Mouse (Mus musculus): Measurements from ENCODE around the gene Rnf2.
"Not testable (repeated sequence)": the region's sequence is repeated elsewhere in the genome, so short reads cannot be mapped to it uniquely, and the experiment has no call there.

Rnf2 gene

DNA sequence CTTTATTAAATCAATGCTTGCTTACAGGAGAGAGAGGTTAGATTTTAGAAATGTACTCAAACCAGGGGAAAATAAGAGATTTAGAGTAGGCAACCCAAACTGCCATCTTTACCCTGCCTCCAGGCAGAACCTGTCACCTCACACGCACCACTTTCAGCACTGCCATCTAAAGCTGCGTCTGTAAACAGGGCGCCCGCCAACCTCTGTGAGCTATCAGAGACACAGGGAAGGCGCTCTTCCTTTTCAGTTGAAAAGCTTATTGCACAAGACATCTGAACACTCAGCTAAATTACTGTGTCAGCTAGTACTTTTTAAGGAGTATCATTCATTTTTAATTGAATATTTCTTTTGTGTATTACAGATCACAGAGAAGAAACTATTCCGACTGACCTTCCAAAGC is 10.9 kb downstream of the Rnf2 start:
- DNase-seq (ENCODE audit: low read depth in 1 of 2, low spot score in 2 of 2): no peak

DNA sequence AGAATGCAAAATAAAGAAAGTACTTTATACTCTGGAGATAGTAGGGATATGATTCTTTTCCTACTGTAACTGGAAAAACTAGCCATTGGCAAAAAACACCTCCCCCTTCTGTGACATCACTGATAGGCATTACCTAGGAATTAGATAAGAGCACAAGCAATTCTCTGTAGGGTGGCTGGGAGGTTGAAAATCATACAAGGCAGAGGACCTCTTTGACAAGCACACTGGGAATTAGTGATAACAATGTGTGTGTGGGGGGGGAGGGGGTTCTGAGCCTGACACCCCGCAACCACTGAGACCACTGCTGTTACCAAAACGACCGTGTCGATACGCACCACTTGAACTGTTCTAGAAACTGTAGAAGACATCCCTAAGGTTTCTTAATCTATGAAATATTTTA is 16.0 kb downstream of the Rnf2 start:
- no peak for DNase-seq (ENCODE audit: low read depth in 1 of 2, low spot score in 2 of 2)

DNA sequence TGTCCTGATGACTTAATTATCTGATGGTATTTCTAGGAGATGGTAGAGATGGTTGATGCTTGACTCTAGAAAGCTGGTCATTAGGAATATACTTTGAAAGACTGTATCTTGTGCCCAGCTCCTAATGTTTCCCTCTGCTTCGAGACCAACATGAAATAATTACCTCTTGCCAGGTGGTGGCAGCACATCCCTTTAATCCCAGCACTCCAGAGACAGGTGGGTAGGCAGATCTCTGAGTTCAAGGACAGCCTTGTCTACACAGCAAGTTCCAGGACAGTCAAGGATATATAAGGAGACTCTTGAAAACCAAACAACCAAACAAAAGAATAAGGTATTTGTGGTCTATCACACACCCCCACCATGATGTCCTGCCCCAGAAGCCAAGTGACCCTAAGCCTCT is 17.2 kb downstream of the Rnf2 start:
- DNase-seq (ENCODE audit: low read depth in 1 of 2, low spot score in 2 of 2): no peak

DNA sequence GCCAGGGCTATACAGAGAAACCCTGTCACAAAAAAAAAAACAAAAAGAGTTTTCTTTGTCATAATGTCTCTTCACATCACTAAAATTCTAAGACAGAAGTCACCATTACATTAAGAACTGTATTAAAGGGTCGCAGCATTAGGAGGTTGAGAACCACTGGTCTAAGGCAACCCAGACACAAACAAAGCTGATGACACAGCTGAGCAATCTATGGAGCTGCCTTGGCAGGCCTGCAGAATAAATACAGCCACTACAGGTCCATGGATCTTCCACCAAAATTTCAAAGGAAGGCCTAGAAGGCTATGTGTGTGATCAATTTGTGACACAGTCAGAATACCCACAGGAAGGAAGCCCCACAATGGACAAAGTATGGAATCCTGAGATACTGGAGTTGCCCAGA is 18.3 kb downstream of the Rnf2 start:
- no peak for DNase-seq (ENCODE audit: low read depth in 1 of 2, low spot score in 2 of 2)

DNA sequence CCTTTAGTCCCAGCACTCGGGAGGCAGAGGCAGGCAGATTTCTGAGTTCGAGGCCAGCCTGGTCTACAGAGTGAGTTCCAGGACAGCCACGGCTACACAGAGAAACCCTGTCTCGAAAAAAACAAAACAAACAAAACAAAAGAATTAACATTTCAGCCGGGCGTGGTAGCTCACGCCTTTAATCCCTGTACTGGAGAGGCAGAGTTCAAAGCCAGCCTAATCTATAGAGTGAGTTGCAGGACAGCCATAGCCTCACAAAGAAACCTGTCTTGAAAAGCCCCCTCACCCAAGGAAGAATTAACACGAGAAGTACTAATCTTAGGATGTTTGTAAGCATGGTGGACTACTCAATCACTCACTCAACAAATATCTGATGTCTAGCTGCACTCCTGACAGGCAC is 28.4 kb downstream of the Rnf2 start:
- DNase-seq (ENCODE audit: low read depth in 1 of 2, low spot score in 2 of 2): not testable (repeated sequence)

DNA sequence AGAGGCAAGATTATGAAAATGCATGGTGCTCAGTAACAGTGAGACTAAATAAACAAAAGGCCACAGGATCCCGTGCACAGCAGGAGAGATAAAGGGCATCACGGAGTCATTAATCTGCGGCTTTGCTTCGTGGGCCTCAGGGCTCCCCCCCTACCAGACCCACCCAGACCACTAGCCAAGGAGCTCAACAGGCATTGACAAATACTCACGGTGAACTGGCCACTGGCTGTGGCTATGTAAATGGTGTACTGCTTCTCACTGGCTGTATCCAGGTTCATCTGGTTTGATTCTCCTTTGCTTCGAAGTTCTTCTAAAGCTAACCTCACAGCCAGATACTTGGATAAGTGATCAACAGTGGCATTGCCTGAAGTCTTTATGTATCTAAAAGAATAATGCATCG is 29.3 kb downstream of the Rnf2 start:
- no peak for DNase-seq (ENCODE audit: low read depth in 1 of 2, low spot score in 2 of 2)

DNA sequence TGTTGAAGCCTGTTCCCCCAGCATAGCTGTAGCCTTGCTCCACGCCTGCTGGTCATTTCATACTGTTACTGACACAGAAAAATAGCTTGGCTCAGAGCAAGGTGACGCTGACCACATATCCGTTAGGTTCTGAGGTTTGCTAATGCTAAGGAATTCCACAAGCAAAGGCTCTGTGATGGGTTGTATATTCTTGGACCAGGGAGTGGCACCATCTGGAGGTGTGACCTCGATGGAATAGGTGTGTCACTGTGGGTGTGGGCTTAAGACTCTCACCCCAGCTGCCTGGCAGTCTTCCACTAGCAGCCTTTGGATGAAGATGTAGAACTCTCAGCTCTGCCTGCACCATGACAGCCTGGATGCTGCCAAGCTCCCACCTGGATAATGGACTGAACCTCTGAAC is 34.2 kb downstream of the Rnf2 start:
- DNase-seq (ENCODE audit: low read depth in 1 of 2, low spot score in 2 of 2): no peak

DNA sequence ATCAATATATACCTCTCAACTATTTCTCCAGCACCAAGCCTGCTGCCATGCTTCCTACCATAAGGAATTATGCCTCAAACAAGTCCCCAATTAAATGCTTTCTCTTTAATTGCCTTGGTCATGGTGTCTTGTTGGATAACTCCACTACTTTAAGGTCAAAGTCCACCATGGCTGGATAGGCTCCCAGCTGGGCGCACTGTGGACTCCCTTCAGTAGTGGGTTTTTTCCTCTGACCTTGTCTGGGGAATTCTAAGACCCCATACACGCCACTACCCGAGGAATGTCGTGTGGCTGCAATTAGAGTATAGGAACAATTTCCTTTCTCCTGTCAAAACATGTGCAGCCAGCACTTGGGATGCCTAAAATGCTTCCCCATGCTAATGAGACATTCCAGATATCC is 35.8 kb downstream of the Rnf2 start:
- DNase-seq (ENCODE audit: low read depth in 1 of 2, low spot score in 2 of 2): no peak

DNA sequence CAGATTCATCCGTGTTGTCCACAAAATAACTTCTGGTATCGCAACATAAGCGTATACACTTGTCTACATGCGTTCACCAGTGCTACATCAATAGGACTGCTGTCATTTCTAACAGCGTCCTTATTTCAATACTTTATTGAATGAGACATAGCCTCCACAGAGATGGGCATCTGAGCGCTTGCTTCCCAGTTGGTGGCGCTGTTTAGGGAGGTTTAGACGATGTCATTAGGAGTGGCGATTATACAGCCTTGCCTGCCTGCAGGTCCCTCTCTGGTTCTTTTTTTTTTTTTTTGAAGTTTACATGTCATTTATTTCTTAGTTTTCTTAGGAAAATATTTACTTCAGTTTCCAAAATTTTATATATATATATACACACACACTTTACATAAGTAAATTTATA is 39.5 kb downstream of the Rnf2 start:
- DNase-seq (ENCODE audit: low read depth in 1 of 2, low spot score in 2 of 2): no peak

DNA sequence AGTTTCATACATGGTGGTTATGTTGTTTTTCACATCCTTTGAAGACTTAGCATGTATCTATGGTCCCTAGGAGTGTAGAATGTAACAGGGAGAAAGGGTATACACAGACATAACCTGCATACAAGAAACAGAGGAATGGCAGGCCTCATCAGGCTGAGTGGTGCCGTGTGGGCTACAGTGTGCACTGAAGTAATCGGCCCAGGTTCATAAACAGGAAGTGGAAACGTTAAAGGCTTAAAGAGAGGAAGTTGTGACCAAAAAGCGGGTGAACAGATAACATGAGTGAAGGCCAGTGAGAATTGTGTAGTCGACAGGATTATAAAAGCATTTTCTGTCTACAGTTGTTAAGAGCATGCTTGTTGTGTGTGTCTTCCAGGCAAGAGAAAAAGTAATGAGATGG is 43.7 kb downstream of the Rnf2 start:
- DNase-seq (ENCODE audit: low read depth in 1 of 2, low spot score in 2 of 2): no peak

DNA sequence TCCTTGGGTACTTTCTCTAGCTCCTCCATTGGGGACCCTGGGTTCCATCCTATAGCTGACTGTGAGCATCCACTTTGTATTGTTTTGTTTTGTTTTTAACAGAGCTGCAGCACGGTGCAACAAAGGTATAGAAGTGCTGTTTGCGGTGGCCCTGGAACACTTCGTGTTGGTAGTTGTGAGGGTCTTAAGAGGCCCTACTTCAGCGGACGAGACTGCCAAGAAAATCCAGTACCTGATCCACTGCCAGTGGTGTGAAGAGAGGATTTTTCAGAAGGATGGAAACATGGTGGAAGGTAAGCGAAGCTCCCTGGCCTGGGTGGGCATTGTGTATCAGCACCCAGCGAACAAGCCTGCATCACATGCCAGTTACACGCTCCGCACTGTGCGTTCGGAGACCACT is 48.8 kb downstream of the Rnf2 start:
- DNase-seq (ENCODE audit: low read depth in 1 of 2, low spot score in 2 of 2): no peak

DNA sequence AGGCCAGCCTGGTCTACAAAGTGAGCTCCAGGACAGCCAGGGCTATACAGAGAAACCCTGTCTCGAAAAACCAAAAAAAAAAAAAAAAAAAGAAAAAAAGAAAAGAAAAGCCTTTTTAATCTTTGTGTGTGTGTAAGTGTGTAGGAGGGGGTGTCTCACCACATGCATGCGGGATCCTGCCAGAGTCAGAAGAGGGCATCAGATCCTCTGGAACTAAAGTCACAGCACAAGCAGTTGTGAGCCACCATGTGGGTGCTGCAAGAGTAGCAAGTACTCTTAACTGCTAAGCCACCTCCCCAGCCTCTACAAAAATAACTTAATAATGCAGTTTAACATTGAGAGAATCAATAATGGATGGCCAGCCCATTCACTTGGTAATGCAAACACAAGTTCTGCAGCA is 49.9 kb downstream of the Rnf2 start:
- no peak for DNase-seq (ENCODE audit: low read depth in 1 of 2, low spot score in 2 of 2)

DNA sequence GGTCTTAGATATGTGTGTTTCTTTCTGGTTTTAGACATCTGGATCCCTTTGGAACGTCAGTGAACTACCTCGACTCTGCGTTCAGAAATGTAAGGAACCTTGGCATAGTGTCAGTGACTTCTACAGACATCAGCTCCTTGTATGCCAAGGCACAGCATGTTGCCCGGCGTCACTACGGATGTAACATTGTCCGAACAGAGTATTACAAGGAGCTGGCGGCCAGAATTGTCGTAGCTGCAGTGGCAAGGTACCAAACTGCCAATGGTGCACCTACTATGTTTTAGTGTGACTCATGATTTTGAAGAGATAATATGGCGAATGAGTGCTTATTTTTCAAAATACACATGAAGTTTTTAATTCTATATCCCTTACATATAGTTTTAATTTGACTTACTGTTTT is 50.9 kb downstream of the Rnf2 start:
- DNase-seq (ENCODE audit: low read depth in 1 of 2, low spot score in 2 of 2): no peak

DNA sequence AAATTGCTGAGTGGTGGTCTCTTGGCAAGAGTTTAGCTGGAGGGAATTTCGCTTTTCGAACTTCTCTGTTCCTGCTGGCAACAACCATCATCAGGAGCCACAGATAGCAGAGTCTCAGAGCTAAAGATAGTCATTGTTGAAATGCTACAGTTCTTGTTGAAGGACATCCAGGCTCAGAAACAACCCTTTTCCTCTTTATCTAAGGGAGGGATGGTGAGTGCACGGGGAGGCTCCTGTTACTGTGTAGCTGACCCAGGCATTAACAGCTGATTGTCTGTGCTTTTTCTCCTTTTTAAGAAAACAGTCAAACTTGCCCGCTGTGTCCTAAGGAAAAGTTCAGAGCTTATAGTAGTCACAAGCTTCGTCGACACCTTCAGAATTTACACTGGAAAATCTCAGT is 65.3 kb downstream of the Rnf2 start:
- DNase-seq (ENCODE audit: low read depth in 1 of 2, low spot score in 2 of 2): no peak

DNA sequence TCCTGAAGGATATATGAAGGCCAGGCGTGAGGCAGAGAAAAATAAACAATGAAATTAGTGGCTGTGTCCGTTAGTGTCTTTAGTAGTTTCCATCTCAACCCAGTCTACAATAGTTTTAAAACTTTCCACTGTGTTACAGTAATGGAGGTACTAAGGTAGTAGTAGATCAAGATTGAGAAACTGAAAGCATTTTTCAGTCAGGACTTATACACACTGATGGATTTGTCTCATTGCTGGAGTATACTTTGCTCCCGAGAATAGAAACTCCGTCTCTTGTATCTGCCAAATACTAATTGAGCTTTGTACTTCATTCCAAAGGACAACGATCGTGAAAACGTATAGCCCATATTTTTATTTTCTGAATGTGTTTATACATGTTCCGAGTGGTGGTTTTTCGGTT is 71.4 kb downstream of the Rnf2 start:
- DNase-seq (ENCODE audit: low read depth in 1 of 2, low spot score in 2 of 2): no peak

DNA sequence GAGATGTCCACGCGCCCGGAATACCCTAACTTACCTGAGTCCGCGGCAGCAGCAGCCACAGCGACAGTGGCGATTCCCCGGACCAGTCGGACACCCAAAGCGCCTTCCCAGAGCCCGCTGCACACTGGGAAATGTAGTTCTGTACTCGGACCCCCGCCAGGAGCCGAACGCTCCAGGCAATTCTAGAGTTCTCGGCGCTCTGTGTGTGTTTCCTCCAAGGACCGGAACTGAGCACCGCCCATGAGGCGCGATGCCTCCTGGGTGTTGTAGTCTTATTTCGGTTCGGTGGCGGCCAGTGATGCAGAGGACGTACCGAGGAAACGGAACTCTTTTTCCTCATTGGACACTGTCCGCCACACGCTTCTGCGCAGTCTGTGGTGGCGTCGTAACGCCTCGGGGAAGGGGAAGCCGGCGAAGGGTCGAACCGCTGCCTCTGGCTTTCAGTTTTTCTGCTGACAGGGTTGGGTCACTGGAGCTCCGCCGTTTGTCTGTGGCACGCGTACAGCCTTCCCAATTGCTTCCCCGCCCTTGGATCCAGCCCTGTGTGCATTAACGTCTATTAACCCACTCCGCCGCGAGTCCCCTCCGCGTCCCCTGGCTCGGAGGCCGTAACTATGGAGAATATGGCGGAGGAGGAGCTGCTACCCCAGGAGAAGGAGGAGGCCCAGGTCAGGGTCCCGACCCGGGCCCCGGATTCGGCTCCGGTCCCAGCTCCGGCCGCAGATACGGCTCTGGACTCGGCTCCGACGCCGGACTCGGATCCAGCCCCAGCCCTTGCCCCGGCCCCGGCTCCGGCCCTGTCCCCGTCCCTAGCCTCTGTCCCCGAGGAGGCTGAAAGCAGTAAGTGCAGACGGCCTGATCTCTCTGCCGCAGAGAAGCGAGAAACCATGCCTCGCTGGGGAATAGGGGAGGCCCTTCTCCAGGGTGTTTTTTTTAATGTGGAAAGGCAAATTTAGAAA is 72.2 kb downstream of the Rnf2 start, which contains the start of the genes Swt1 and Trmt1l:
Gene Swt1, minus strand, starts transcription at position 193 of the 959 bp plus-strand sequence.
Gene Trmt1l, plus strand, starts transcription at position 280 of the 959 bp plus-strand sequence.
- DNase-seq (ENCODE audit: low read depth in 1 of 2, low spot score in 2 of 2): peak; percentile 95 to 96

DNA sequence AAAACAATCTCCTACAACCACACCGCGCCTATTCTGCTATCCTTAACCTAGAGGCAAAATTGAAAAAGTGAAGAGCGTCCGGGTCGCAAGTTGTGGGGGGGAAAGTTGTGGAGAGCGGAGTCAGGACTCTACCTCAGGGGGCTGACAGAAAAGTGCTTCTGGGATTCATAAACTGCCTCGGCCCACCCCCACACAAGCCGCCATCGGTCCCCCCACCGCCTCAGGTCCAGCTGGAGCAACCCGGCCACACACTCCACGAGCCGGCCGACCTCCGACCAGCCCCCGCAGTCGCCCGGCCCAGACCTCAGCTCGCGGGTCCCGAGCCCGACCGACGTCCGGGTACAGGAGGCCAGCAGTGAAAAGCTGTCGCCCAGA is 72.9 kb downstream of the Rnf2 start:
- DNase-seq (ENCODE audit: low read depth in 1 of 2, low spot score in 2 of 2): no peak

DNA sequence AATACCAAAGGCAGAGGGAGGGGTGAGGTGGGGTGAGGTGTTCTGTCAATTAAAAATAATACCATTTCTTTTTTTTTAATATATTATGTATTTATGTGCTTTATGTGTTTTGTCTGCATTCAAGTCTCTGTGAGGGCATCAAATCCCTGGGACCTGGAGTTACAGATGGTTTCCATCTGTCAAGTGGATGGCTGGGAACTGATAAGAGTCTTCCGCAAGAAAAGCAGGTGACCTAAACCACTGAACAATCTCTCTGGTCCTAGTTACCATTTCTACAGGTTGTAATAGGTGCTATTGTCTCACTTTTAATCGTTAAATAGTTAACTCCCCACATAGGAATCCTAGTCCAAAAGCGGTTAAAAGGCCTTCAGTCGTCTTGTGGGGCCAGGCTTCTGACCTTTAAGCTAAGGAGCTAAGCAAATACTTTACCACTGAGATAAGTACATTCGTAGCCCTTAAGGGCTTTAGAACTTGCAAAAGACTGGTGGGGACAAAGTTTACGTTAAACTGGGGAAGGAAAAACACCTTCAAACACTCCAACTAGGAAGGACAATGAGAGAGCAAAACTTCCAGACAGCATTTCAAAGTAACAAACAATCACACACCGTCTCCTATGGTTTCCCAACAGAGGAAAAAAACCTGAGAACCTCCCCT is 73.7 kb downstream of the Rnf2 start:
- DNase-seq (ENCODE audit: low read depth in 1 of 2, low spot score in 2 of 2): no peak

DNA sequence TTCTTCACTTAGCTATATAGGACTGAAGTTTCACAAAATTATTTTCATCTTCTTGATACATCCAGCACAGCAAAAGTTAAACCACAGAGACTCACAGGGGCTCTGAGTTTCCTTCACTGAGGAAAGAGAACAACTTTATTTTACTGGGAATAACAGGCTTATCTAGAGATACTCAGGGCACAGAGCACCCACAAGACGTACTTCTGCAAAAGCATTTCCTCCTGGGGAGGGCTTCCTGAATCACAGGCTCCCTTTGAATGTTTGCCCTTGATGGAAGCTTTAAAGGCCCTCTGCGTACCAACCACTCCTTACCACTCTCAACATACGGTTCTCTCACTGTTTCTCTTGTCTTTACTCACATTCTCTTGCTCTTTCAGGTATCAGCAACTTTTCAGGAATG is 78.6 kb downstream of the Rnf2 start:
- no peak for DNase-seq (ENCODE audit: low read depth in 1 of 2, low spot score in 2 of 2)

DNA sequence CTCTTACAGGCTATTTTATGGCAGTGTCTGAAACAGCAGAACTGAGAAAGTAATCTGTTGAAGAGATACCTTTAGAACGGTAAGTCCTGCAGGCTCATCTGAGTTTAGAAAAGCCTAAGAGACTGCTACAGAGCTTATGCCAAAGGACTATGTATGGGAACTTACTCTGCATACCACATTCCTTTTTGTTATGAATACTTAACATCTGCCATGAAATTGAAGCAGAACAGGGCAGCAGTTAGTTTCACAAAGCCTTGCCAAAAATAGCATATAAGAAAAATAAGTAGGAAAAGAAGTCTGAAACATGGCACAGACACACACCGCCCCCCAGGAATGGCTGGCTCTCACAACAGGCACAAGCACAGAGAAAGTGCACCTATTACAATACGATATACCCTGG is 90.9 kb downstream of the Rnf2 start:
- no peak for DNase-seq (ENCODE audit: low read depth in 1 of 2, low spot score in 2 of 2)

Measured in monocyte, adult 2 months (primary cell).